Mouse (Mus musculus): ENCODE measurements around the gene Tsc22d3. TPM values are rescaled to one million over a fixed set of nuclear protein-coding genes. Genes with fewer than 3 reads are reported as not detected.
"Not testable (repeated sequence)": the region's sequence is repeated elsewhere in the genome, so short reads cannot be mapped to it uniquely, and the experiment has no call there.

Tsc22d3 gene
- polyA plus RNA-seq, 1 experiment from 2014 or later, result 198 TPM

DNA sequence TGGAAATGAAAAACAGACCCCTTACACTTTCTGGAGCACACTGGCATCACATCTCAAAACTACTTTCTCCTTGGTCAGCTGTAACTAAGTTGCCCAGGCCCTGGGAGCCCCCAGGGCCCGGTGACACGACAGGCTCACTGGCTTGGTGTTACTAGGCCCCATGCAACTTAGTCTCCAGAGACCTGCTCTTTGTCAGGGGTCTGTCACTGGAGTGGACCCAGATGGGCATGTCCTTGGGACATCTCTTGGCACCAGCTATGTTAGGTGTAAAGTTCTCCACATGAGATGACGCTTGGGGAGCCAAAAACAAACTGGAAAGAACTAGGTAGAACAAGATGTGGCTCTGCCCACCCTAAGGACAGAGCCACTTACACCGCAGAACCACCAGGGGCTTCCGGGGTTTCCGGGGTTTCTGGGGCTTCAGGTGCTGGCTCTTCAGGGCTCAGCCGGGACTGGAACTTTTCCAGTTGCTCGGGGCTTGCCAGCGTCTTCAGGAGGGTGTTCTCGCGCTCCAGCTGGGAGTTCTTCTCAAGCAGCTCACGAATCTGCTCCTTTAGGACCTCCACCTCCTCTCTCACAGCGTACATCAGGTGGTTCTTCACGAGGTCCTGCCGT, 59.9 kb downstream of the Tsc22d3 start:
- Histone ChIP-seq H3K27me3 (replicated peaks) (peaks cover 4% of the 10 kb centered on the region; the same call in 1 of the 2 replicates), H3K9ac (peak overlapping the region; percentile 85), H3K4me1 (replicated peaks) (peaks cover 39% of the 10 kb centered on the region), H3K36me3 (peaks cover 11% of the 10 kb centered on the region), H3K9me3 (replicated peaks) (no peaks in the 10 kb centered on the region), H3K4me3 (peak overlapping the region; percentile 63), H3K4me2 (peak overlapping the region; percentile 75), H3K27ac (ENCODE audit: poor library complexity, severe bottlenecking) (peak overlapping the region; percentile 43)
- ATAC-seq (ENCODE audit: insufficient number of reproducible peaks, low FRiP score), result no peak
- WGBS, result 75% methylated on average over 15 of the region's 15 CpGs

DNA sequence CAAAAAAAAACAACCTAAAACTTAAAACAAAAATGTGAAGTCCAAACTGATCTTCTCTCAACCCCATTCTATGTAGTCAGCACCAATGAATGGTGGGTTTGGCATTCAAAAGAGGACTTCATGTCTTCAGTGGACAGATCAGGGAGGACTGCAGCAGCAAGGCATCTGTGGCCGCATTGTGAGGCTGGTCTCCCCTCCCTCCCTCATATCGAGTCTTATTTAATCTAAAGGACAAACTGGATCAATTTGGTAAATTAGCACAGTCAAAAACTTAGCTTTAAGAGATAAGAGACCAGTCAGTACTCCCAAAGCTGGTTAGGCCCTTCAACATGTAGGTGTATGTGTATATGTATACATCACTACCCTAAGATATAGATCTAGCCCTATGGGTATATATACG, 60.6 kb downstream of the Tsc22d3 start:
- H3K27ac ChIP-seq (ENCODE audit: poor library complexity, severe bottlenecking), result 0 out of 2 replicates have a peak overlapping the region, but pooled peaks have one; percentile 43
- not testable (repeated sequence) for H3K9ac ChIP-seq; H3K4me2 ChIP-seq; H3K4me3 ChIP-seq; H3K27me3 ChIP-seq (replicated peaks); H3K9me3 ChIP-seq (replicated peaks); ATAC-seq (ENCODE audit: insufficient number of reproducible peaks, low FRiP score)
- 77% methylated on average over 3 of the region's 3 CpGs for WGBS
- H3K36me3 ChIP-seq, result peaks cover 11% of the 10 kb centered on the region
- peaks cover 44% of the 10 kb centered on the region for H3K4me1 ChIP-seq (replicated peaks)

DNA sequence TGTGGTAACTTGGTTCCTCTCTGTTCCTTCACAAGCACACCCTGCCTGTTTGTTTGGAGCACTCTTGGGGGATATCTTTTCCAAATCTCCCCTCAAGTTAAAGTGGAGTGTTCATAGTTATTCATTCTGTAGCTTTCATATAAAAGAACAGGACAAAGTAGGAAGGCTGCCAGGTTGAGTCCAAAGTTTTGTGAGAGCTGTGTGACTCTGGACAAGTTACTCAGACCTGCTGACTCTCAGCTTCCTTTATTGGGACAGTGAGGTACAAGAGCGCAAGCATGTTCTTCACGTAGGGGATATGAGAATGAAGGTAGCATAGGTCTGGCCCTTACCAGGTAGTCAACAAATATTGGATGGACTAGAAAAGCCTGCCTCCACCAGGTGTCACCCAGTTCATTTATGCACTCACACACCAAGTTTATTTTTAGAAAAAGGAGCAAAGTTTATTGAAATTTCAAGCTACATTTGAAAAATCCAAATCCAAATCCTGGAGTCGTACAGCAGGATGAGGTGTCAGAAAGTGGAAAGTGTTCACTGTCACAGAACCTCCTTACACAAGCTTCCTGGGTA, 61.3 kb downstream of the Tsc22d3 start:
- H3K9ac ChIP-seq, result no peak overlapping the region
- H3K27ac ChIP-seq (ENCODE audit: poor library complexity, severe bottlenecking), result peak overlapping the region; percentile 44; the same call in 1 of the 2 replicates
- H3K4me2 ChIP-seq, result no peak overlapping the region
- peaks cover 44% of the 10 kb centered on the region for H3K4me1 ChIP-seq (replicated peaks)
- peaks cover 4% of the 10 kb centered on the region; the same call in 1 of the 2 replicates for H3K27me3 ChIP-seq (replicated peaks)
- ATAC-seq (ENCODE audit: insufficient number of reproducible peaks, low FRiP score), result no peak
- H3K9me3 ChIP-seq (replicated peaks), result no peaks in the 10 kb centered on the region
- 76% methylated on average over 3 of the region's 3 CpGs for WGBS
- H3K4me3 ChIP-seq, result no peak overlapping the region
- peaks cover 11% of the 10 kb centered on the region for H3K36me3 ChIP-seq

DNA sequence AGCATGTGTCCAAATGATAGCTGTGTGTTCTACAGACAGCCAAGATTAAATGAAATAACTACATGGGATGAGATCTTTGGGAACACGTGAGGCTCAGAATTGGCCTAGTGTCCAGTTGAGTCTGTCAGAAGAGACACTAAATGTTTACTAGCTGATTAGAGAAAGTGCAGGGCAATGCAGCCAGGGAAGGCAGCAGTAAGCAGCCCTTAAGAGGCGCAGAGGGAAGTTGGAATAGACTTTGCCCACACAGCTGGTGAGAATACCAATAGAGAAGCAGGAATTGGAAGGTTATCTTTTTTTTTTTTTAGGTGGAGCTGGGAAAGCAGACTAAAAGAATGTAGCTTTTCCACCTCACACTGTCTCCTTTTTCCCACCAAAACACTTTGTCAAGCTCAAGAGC, 61.8 kb downstream of the Tsc22d3 start:
- Histone ChIP-seq H3K36me3 (peaks cover 11% of the 10 kb centered on the region), H3K27me3 (replicated peaks) (peaks cover 4% of the 10 kb centered on the region; the same call in 1 of the 2 replicates), H3K9me3 (replicated peaks) (no peaks in the 10 kb centered on the region), H3K4me2 (no peak overlapping the region), H3K9ac (no peak overlapping the region), H3K4me3 (no peak overlapping the region), H3K27ac (ENCODE audit: poor library complexity, severe bottlenecking) (peak overlapping the region; percentile 44; the same call in 1 of the 2 replicates), H3K4me1 (replicated peaks) (peaks cover 41% of the 10 kb centered on the region)
- 50% methylated on average over 2 of the region's 2 CpGs for WGBS
- no peak for ATAC-seq (ENCODE audit: insufficient number of reproducible peaks, low FRiP score)

DNA sequence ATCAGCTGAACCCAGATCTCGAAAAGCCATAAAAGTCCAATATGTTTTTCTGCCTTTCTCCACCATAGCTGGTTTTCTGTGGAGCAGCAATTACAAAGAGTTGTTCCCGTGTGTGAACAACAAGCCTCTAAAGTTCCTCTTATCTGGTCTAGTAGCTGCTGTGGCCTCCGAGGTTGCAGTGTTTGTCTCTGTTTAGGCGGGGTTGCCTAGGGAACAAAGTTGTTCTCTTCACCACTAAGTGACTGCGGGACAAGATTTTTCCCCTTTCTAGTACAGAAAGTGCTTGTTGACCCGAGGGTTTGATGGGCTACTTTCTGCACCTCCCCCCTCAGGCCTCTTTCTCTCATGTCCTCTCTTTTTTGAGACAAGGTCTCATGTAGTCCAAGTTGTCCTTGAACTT, 62.8 kb downstream of the Tsc22d3 start:
- ATAC-seq (ENCODE audit: insufficient number of reproducible peaks, low FRiP score), result no peak
- Histone ChIP-seq H3K9me3 (replicated peaks) (no peaks in the 10 kb centered on the region), H3K4me3 (no peak overlapping the region), H3K9ac (no peak overlapping the region), H3K4me2 (no peak overlapping the region), H3K27me3 (replicated peaks) (peaks cover 4% of the 10 kb centered on the region; the same call in 1 of the 2 replicates), H3K4me1 (replicated peaks) (peaks cover 38% of the 10 kb centered on the region), H3K27ac (ENCODE audit: poor library complexity, severe bottlenecking) (peak overlapping the region; percentile 75), H3K36me3 (peaks cover 11% of the 10 kb centered on the region)
- WGBS, result 29% methylated on average over 6 of the region's 6 CpGs

DNA sequence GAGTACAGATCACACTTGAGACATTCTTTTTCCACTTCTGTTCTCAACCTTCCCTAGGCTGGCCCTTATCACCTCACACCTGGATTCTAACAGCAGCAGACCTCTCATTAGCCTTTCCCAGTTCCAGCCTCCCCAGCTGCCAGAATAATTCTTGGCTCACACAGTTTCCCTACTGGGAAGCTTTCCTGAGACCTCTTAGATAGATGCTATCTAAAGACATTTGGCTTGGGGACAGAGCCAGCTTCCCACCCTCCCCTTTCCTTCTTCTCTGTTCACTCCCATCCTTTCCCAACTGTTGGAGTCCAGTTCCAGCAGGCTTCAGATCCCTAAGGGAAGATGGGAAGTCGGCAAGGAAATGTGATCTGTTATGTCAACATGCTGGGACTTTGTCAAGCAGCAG, 65.0 kb downstream of the Tsc22d3 start:
- no peak overlapping the region for H3K4me3 ChIP-seq
- WGBS, result 29% methylated on average over 1 of the region's 1 CpGs
- peaks cover 44% of the 10 kb centered on the region for H3K4me1 ChIP-seq (replicated peaks)
- H3K27me3 ChIP-seq (replicated peaks), result no peaks in the 10 kb centered on the region
- peaks cover 4% of the 10 kb centered on the region for H3K36me3 ChIP-seq
- no peak overlapping the region for H3K9ac ChIP-seq
- H3K9me3 ChIP-seq (replicated peaks), result no peaks in the 10 kb centered on the region
- ATAC-seq (ENCODE audit: insufficient number of reproducible peaks, low FRiP score), result peak; percentile 36; the same call in 1 of the 2 replicates
- H3K27ac ChIP-seq (ENCODE audit: poor library complexity, severe bottlenecking), result 0 out of 2 replicates have a peak overlapping the region, but pooled peaks have one; percentile 21
- H3K4me2 ChIP-seq, result no peak overlapping the region

DNA sequence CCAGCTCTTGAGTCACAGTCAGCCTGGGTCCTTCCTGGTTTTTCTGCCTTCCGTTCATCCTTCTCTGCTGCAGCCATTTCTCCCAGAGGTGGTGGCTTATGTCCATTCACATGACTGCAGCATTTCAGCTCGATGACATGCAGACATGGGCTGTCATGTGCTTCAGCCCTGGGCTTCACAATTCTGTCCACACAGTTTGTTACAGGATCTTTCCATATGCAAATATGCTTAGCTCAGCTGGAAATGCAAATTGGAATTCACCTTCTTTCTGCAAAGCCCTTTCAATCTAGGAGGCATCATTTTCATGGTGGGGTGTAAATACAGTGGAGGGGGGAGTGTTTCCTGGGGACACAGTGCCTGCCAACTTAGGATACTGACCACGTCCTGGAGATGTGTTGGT, 66.2 kb downstream of the Tsc22d3 start:
- H3K27me3 ChIP-seq (replicated peaks), result no peaks in the 10 kb centered on the region
- H3K4me3 ChIP-seq, result no peak overlapping the region

DNA sequence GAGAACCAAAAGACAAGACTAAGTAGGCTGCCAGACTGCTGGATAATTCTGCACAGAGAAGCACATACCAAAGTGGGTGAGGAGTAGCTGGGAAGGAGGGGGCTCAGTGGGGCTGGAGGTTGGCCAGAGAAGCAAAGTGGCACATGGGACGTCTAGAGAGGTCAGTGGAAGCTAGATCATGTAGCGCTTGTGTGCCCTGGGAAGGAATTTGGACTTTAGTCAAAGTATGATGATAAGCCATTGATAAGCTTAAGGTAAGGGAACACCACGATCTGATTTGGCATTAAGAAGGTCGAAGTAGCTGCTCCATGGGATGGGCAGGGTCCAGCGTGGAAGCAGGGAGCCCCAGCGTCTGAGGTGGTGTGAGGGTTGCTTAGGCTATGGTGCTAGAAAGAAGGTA, 68.1 kb downstream of the Tsc22d3 start:
- WGBS, result 66% methylated on average over 6 of the region's 6 CpGs
- no peak overlapping the region for H3K4me2 ChIP-seq
- H3K9ac ChIP-seq, result no peak overlapping the region
- H3K4me3 ChIP-seq, result no peak overlapping the region
- no peaks in the 10 kb centered on the region for H3K9me3 ChIP-seq (replicated peaks)
- ATAC-seq (ENCODE audit: insufficient number of reproducible peaks, low FRiP score), result no peak
- no peak overlapping the region for H3K27ac ChIP-seq (ENCODE audit: poor library complexity, severe bottlenecking)
- H3K36me3 ChIP-seq, result no peaks in the 10 kb centered on the region
- H3K4me1 ChIP-seq (replicated peaks), result peaks cover 28% of the 10 kb centered on the region
- H3K27me3 ChIP-seq (replicated peaks), result no peaks in the 10 kb centered on the region

More for the DNA sequence above, 66.2 kb downstream of the Tsc22d3 start:
- Histone ChIP-seq H3K27ac (ENCODE audit: poor library complexity, severe bottlenecking) (no peak overlapping the region), H3K4me1 (replicated peaks) (peaks cover 39% of the 10 kb centered on the region), H3K9ac (no peak overlapping the region), H3K36me3 (no peaks in the 10 kb centered on the region), H3K4me2 (no peak overlapping the region), H3K9me3 (replicated peaks) (no peaks in the 10 kb centered on the region)
- no peak for ATAC-seq (ENCODE audit: insufficient number of reproducible peaks, low FRiP score)
- WGBS, result 59% methylated on average over 3 of the region's 3 CpGs

DNA sequence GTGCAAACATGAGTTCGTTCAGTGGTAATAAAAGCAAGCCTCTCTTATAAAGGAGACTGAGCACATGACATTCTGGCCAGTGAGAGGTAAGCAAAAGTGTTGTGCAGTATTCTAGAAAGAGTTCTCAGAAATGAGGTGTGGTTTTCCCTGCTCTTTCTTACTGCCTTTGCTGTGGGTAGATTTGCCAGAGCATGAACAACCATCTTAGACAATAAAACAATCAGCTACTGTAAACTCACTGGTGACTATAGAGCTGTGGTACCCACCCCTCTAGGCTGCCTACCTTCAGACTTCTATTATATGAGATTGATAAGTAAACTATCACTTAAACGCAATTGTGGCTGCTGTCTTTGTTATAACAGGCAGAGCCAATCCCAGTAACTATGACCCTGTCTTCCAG, 69.1 kb downstream of the Tsc22d3 start:
- Histone ChIP-seq H3K4me1 (replicated peaks) (peaks cover 20% of the 10 kb centered on the region; the same call in 1 of the 2 replicates), H3K36me3 (no peaks in the 10 kb centered on the region), H3K27ac (ENCODE audit: poor library complexity, severe bottlenecking) (no peak overlapping the region), H3K4me2 (no peak overlapping the region), H3K9me3 (replicated peaks) (no peaks in the 10 kb centered on the region), H3K27me3 (replicated peaks) (no peaks in the 10 kb centered on the region), H3K4me3 (no peak overlapping the region), H3K9ac (no peak overlapping the region)
- ATAC-seq (ENCODE audit: insufficient number of reproducible peaks, low FRiP score), result no peak
- 56% methylated on average over 2 of the region's 2 CpGs for WGBS

DNA sequence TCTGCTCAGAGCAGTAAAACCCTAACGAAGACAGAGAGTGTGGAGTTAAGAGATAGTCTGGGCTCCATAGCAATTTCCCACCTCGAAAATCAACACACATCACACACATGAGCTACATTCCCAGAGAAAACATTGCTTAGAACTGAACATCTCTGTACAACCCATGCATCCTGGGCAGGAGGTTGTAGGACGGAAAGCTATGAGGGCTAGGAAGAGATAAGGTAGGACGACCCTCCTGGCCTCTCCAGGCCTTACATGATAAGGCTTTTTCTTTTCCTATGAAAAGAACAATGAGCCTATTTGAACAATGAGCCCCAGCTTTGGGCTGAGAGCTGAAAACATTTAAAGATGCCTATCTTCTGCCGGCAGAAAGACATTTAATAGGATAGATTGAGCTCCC, 69.8 kb downstream of the Tsc22d3 start:
- H3K36me3 ChIP-seq, result no peaks in the 10 kb centered on the region
- H3K27me3 ChIP-seq (replicated peaks), result no peaks in the 10 kb centered on the region
- no peak overlapping the region for H3K27ac ChIP-seq (ENCODE audit: poor library complexity, severe bottlenecking)
- no peak overlapping the region for H3K9ac ChIP-seq
- 52% methylated on average over 5 of the region's 5 CpGs for WGBS
- peaks cover 19% of the 10 kb centered on the region; the same call in 1 of the 2 replicates for H3K4me1 ChIP-seq (replicated peaks)
- H3K4me3 ChIP-seq, result no peak overlapping the region
- H3K4me2 ChIP-seq, result no peak overlapping the region
- H3K9me3 ChIP-seq (replicated peaks), result no peaks in the 10 kb centered on the region
- no peak for ATAC-seq (ENCODE audit: insufficient number of reproducible peaks, low FRiP score)

DNA sequence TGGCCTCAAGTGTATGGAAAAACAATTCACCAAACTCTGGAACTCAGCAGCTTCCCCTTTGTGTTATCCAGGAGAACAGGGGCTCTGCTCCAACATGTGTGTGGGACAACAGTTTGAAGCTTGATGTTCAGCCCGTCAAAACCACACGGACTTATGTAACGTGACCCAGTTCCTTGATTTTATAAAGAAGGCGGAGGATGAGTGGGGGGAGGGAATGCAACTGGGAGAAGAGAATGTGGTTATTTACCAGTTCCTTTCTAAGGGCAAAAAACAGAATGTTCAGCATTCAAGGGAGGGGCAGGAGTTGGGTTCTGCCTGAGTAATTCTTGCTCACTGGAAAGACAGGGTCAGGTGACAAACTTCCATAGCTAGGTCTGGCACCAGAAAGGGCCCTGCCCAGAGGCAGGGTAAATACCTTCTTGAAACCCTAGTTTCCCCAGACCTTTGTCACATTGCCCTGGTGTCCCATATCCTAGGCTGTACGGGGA, 71.3 kb downstream of the Tsc22d3 start:
- H3K9ac ChIP-seq, result no peak overlapping the region
- no peaks in the 10 kb centered on the region for H3K27me3 ChIP-seq (replicated peaks)
- WGBS, result 76% methylated on average over 5 of the region's 5 CpGs

More for the DNA sequence above, 71.3 kb downstream of the Tsc22d3 start:
- Histone ChIP-seq H3K36me3 (no peaks in the 10 kb centered on the region), H3K4me2 (no peak overlapping the region), H3K4me1 (replicated peaks) (peaks cover 13% of the 10 kb centered on the region; the same call in 1 of the 2 replicates), H3K27ac (ENCODE audit: poor library complexity, severe bottlenecking) (no peak overlapping the region), H3K9me3 (replicated peaks) (no peaks in the 10 kb centered on the region), H3K4me3 (no peak overlapping the region)
- no peak for ATAC-seq (ENCODE audit: insufficient number of reproducible peaks, low FRiP score)

All from heart, embryonic 12.5 days (tissue).